Mouse (Mus musculus): ENCODE data around the gene Ltbp4.

Ltbp4 gene

DNA sequence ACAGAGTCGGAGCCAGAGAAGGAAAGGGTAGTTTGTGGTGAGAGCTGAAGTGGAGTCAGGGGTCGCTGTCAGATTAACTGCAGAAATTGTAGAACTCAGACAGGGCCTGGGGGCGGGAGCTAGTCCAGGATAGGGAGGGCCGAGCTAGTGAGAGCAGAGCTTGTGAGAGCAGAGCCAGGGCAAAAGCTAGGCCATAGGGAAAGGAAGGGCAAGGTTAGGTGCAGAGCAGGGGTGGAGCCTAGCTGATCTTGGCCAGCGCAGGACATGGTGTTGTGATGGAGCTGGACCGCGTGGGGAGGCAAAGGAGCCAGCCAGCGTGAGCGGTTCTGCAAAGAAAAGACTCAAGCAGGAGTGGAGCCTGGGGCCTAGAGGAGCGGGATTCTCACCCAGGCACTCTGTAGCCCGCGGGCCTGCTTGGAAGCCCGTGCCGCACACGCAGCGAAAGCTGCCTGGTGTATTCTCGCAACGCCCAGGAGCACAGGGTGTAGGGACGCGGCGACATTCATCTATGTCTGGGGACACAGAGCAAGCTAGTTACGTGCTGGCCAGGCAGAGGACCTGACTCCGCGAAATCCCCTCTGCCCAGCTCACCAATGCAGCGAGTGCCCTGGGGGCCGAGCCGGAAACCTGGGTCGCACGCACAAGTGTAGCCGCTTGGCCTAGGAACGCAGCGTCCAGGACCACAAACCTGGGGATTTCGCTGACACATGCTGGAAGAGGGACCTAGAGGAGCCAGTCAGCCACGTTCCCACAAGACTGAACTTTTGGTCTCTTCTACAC is 11.2 kb downstream of the Ltbp4 start:
- DNase-seq = peak; percentile 61

GRCm38 (mm10) chr7:27325697-27326096 is 11.8 kb downstream of the Ltbp4 start:
- peak; percentile 86 for DNase-seq

DNA sequence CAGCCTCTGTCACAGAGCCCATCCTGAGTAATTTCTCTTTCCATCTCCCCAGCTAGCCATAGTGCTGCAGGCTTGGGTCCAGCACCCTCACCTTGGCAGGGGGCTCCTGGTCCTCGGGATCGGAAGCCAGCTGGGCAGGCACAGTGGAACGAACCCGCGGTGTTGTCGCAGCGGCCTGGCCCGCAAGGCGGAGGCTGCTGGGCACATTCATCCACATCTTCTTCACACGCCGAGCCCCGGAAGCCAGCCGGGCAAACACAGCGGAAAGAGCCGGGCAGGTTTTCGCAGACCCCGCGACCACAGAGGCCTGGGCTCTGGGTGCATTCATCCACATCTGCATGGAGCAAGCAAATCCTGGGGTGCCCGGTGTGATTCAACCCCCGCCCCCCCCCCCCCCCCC is 12.6 kb downstream of the Ltbp4 start:
- DNase-seq = no peak

DNA sequence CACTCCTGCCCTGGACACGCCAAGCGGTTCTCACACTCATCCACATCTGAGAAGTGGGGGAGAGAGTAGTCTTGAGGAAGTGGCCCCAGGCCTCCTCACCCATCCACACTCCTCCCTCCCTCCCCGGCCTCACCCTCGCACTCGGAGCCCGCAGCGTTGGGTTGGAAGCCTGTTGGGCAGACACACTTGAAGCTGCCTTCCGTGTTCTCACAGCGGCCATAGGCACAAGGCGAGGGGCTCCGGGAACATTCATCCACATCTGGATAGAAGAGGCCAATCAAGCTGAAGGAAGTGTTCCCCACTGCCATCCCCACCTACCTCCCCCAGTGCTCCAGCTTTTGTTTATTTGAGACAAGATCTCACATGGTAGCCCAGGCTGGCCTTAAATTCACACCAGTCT is 13.3 kb downstream of the Ltbp4 start:
- DNase-seq = no peak

GRCm38 (mm10) chr7:27323001-27323400 is 14.5 kb downstream of the Ltbp4 start:
- DNase-seq = no peak

- no peak for DNase-seq
These were observed 15.2 kb downstream of the Ltbp4 start for GRCm38 (mm10) chr7:27322291-27322690.

- DNase-seq = no peak
These were observed 18.1 kb downstream of the Ltbp4 start for GRCm38 (mm10) chr7:27319411-27319810.

- peak; percentile 49 for DNase-seq
These were observed 21.5 kb downstream of the Ltbp4 start for GRCm38 (mm10) chr7:27315958-27316357.

GRCm38 (mm10) chr7:27314393-27314792 is 23.1 kb downstream of the Ltbp4 start:
- no peak for DNase-seq

DNA sequence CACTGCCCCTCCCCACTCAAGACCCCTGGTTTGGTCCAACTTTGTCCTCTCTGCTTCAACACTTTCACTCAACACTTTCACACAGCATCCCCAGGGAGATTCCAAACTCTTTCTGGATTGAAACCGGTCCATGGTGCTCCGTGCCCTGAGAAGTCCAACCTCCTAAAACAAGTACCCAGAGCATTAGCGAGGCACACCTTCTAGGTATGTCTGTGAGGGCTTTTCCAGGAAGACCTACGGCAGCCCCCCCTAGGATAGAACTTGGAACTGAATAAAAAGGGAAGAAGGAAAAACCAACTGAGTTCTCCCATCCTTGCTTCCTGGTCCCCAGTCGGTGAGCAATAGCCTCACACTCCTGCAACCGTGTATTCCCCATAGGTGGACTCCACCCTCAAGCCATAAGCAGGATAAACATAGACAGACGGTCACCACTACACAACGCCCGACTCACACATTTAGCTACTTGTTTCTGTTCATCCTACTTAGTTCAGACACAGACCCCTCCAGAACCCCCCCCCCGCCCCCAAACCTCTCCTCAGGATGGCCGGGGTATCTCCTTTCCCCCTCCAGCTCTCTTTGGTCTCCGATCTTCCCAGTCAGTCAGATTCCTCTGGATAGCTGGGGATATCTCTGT is 25.7 kb downstream of the Ltbp4 start:
- no peak for DNase-seq

DNA sequence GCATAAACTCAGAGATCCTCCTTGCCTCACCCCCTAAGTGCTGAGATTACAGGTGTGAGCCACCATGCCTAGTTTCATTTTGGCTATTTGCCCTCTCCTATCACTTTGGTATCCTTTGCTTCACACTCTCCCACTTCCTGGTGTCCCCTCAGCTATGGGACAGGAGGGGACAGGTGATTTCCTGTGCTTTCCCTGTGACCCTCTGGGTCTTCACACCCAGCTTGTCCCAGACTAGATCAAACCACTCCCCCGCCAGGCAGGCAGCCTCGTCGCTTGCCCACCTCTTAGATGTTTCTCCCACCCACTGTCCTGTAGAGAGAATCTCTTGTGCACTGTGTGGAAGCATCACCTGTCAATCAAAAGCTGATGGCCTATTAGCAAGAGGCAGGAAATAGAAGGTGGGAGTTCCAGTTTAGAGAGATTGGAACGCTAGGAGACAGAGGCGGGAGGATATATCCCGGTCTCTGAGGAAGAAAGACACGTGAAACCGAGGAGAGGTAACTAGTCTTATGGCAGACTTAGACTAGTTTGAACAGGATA is 26.4 kb downstream of the Ltbp4 start:
- DNase-seq = no peak

DNA sequence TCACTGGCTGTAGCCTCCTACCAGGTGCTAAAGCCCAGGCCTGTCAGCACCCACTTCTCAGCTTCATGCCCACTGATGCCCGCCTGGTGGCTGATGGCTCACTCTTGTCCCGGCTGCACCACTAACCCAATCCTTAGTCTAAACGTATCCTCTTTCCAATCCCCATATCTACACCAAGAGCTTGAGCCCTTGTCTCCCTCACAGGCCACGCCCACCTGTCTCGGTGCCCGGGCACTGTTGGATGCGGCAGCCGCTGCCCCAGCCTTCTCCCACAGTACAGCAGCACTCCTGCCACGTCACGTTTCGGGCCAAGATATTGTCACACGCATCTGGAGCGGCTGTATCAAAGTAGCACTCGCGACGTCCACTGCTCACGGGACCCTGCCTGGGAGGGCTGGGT is 27.2 kb downstream of the Ltbp4 start:
- DNase-seq = no peak

- no peak for DNase-seq
These were observed 27.7 kb downstream of the Ltbp4 start for GRCm38 (mm10) chr7:27309832-27310231.

DNA sequence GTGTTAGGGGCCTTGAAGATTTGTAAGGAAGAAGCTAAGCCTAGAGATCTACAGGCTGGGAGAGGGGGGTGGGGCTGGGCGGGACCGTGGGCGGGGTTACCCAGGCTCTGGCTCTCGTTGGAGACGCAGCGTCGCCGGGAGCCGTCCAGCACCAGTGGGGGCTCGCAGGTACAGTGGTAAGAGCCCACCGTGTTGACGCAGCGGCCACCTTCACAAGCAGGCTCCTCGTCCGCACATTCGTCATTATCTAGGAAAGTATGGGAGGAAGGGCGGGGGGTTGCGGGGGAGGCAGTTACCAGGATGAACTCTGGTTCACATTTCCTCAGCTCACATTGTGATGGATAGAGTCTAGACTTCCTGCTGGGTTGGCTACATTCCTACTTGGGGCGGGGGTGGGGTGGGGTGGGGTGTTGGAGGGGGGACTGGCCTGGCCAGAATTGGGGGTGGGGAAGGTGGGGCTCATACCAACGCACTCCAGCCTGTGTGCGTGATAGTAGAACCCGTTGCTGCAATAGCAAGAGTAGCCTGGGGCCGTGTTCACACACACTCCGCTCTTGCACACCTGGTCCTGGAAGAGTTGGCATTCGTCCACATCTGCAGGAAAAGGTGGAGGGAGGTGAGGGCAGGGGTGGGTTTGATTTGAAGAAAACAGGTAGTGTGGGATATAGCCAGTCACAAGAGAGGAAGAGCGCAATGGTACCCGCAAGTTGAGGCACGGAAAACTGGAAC is 28.5 kb downstream of the Ltbp4 start:
- DNase-seq = no peak

- no peak for DNase-seq
These were observed 29.9 kb downstream of the Ltbp4 start for GRCm38 (mm10) chr7:27307551-27307950.

- DNase-seq = no peak
These were observed 31.0 kb downstream of the Ltbp4 start for GRCm38 (mm10) chr7:27306161-27307160.

GRCm38 (mm10) chr7:27305091-27305730 is 32.3 kb downstream of the Ltbp4 start:
- no peak for DNase-seq

GRCm38 (mm10) chr7:27302172-27302571 is 35.3 kb downstream of the Ltbp4 start:
- peak; percentile 74 for DNase-seq

DNA sequence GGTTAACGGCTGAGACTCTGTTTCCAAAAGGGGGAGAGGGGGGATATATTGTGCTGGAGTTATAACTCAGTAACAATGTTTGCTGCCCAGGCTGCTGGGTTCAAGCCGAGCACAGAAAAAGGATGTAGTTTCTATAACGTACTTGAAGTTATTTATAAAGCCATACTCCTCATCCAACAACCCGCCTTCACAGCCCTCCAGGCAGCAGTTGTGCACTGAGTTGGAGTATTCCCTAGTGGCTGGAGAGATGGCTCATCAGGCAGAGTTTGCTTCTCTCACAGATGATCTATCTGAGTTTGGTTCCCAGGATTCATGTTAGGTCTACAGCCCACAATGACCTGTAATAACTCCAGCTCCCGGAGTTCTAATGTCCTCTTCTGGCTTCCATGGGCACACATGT is 36.7 kb downstream of the Ltbp4 start:
- no peak for DNase-seq

DNA sequence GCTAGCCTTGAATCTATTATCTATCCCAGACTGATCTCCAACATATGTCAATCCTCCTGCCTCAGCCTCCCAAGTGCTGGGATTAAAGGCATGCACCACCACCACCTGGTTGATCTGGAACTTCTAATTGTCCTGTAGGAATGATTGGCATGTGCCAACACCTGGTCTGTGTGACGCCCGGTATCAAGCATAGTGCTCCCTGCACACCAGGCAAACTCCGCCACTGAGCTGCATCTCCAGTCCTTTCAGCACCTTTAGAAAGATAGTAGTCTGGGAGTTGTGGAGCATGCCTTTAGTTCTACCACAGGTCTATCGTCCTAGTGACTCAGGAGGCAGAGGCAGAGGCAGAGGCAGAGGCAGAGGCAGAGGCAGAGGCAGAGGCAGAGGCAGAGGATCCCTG is 37.1 kb downstream of the Ltbp4 start:
- no peak for DNase-seq

GRCm38 (mm10) chr7:27298816-27299215 is 38.7 kb downstream of the Ltbp4 start:
- no peak for DNase-seq
